Mouse (Mus musculus) E14TG2a.4 (cell line): Measurements from ENCODE around the gene Pgghg.

ENCODE experiments used
- CTCF ChIP-seq: conservative IDR thresholded peaks from 2 replicates; pipeline ENCODE4 v1.5.1; 2014; ENCODE audit warnings: low read length
- NANOG ChIP-seq: IDR thresholded peaks from 2 replicates; pipeline ENCODE4 v1.6.1; 2014; ENCODE audit warnings: borderline replicate concordance, low read length, mixed read lengths
- POU5F1 ChIP-seq: IDR thresholded peaks from 2 replicates; pipeline ENCODE4 v1.6.1; 2014; ENCODE audit warnings: low read length, borderline replicate concordance

DNA sequence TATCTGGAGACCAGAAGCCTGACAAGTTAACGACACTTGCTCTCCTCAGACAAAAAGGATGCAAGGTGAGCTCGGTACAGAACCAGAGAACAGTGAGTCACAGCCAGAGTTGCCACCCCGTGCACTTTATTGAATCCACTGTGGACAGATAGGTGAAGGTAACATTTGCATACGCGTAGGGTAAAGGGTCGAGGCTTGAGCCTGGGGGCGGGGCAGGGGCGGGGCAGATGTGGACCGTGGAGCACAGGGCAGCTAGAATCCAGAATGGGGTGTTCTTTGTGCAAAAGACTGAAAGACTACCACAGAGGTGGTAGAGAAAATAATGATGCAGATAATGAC, 13.5 kb downstream of the Pgghg start:
- TF ChIP-seq CTCF: no peak
- no peak for TF ChIP-seq POU5F1
- TF ChIP-seq NANOG: no peak
